Mouse (Mus musculus): Measurements from ENCODE around the gene Idh2.
"Not testable (repeated sequence)": the region's sequence is repeated elsewhere in the genome, so short reads cannot be mapped to it uniquely, and the experiment has no call there.

Idh2 gene

DNA sequence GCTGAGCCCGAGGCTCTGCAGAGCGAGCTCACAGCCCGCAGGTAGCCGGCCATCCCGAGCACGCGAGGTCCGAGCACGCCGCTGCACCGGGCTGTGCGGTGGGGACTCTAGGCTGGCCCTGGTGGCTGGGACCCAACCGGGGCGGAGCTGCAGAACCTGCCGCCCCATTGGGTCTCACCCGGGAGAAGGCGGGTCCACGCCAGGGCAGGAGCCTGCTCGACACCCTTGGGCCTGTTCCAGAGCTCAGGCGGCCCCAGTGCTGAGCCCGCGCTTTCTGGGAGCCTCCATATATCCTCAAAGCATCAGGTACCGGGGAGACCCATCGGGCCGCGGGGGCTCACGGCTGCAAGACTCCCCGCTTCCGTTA lies at the start of gene Idh2:
Gene Idh2 (minus strand): TSS at position 169 of the 367 bp plus-strand sequence.
- in situ Hi-C loops (cut with MboI, MseI) = no loop called here

DNA sequence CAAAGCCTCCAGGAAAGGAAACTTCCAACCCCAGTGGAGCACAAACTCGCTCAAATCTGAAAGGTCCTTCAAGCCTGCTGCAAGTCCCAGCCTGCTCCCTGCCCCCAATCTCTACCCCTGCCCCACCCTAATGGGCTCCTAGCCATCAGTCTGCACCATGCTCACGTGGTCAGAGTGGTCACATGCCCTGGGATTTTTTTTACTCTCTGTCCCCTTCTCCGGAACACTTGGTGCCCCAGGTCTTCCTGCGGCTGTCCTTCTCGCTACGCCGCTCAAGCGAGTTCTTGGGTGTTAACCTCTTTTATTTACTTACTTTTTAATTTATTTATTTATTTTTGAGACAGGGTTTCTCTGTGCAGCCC lies 45.7 kb upstream of the Idh2 start:
- in situ Hi-C loops (cut with MboI, MseI) = loop anchor here (5.0 kb wide), 1 partner anchor 56 kb away; no protein-coding TSS in a partner anchor

DNA sequence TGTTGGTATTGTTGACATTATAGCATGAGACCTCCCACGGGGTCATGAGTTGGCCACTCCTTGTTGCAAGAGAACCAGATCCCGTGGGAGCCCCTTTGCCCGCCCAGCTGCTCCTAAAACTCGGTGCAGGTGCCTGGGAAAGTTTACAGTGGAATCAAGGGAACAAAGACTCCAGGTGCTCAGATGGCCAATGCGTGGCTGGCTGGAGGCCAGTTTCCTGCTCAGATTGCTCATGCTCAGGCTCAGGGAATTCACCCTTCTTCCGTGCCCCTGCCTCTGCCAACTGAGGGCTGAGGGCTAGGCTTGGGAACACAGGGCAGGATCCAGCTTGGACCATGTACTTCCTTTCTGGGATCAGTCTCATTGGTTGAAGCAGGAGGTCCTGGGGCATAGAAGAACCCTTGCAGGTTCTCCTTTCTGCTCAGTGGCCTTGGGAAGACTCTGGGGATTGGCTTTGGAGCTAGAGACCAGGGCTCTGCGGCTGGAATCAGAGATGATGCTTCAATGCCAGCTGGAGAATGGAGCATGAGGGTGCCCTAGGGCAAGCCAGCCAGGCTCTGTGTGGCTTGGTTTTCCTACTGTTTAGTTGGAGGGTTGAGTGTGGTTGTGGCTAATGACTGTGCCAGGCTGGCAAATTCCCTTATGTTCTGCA lies 45.2 kb upstream of the Idh2 start:
- in situ Hi-C loops (cut with MboI, MseI) = loop anchor here (5.0 kb wide), 1 partner anchor 57 kb away; no protein-coding TSS in a partner anchor

DNA sequence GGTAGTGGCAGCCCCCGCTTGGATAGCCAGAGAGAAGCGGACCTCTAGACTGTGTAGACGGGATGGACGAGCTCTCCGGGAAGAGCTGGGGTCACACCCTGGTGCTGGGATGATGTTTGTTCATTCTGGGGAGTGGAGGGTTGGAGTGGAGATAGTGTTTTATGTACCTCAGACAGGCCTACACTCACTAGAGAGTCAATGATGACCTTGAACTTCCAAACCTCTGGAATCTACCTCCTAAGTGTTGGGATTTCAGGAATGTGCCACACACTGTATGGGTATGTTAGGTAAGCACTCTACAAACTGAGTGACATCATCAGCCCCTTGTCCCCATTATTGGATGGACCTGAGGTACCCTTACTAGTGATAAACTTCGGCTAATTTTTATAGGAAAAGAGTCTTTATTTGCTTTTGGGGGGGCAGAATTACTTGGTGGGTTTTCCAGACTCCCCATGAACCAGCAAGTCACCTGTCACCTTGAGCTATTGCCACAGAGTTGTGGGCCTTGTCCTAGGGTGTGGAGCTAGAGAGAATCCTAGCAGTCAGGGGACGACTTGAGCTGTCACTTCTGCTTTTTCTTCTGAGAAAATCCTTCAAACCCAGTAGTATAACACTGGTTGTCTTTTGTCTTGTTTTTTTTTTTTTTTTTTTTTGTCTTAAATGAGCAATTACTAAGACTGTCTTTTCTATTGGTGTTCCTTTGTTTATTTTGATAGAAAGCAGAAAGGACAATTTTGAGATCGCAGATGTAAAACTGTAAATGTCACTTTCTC lies 43.5 kb upstream of the Idh2 start:
- in situ Hi-C loops (cut with MboI, MseI) = no loop called here

DNA sequence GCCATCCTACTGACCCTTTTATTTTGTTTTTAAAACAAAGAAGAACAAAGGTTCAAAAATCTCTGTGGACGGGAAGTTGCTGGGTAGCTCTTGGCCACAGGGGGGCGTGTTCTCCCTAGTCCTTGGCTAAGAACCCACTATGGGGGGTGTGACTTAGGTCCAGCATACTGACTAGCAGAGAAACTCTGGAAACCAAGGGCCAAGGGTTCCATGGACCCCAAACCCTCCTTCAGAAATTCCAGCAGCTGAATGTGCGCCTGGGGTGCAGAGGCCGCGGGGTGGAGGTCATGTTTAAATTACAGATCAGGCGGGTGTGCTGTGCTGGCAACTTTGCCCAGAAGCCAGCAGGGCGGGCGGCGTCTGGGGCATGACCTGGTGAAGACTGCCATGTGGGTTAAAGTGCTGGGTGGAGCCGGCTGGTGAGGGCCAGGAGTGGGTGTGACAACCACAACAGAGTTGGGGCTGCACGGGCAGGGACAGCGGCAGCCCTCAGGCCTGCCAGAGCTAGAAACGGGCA lies 41.6 kb upstream of the Idh2 start:
- in situ Hi-C loops (cut with MboI, MseI) = no loop called here

DNA sequence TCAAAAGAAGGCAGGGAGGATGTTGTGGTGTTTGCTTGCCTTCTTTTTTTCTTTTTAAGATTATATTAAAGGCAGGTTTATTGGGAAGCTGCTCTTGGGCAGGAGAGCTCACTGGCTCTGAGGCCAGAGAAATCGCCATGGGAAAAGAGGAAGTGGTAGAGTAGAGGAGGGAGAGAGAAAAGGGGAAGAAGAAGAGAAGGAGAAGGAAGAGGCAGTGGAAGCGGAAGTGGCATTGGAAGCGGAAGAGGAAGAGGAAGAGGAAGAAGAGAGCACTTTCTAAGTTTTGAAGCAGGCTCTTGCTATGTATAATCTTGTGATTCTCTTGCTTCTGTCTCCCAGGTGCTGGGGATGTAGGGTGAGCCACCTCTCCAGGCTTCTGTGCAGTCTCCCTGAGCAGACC lies 39.5 kb upstream of the Idh2 start:
- in situ Hi-C loops (cut with MboI, MseI) = no loop called here

DNA sequence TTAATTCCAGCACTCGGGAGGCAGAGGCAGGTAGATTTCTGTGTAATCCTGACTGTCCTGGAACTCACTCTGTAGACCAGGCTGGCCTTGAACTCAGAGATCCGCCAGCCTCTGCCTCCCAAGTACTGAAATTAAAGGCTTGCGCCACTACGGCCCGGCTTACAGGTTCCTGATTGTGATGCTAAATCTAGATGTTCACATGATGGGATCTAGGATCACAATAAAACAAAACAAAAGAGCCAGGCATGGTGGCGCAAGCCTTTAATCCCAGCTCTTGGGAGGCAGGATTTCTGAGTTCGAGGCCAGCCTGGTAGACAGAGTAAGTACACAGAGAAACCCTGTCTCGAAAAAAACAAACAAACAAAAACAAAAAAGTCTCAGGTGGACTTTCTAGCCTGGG lies 37.6 kb upstream of the Idh2 start:
- in situ Hi-C loops (cut with MboI, MseI) = no loop called here

DNA sequence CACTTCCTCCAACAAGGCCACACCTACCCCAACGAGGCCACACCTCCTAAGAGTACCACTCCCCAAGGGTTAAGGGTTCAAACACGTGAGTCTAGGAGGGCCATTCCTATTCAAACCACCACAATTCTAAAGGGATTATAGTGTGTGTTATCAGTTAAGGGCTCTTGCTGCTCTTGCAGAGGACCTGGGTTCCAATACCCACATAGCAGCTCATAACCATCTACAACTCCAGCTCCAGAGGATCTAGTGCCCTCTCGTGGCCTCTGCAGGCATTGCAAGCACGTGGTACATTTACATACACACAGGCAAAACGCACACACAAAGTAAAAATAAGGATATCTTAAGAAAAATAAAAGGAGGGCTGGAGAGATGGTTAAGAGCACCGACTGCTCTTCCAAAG lies 37.0 kb upstream of the Idh2 start:
- in situ Hi-C loops (cut with MboI, MseI) = no loop called here

DNA sequence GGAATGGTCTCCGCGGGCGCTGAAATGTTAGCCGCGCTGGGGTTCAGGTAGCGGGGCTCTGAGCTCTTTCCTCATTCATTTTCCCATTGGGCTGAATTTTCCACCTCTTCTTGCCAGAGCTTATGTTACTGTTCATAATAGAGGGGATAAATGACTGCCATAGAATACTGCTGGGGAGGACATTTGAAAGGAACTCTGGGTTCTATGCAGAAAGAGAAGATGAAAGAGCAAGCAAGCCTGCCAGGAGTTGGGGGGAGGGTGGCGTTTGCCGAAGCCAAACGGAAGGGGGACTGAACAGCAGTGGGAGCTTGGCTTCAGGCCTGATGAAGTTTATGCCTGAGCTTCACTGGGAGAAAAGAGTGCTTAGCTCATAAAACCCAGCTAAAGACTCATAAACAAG lies 34.2 kb upstream of the Idh2 start:
- in situ Hi-C loops (cut with MboI, MseI) = no loop called here

DNA sequence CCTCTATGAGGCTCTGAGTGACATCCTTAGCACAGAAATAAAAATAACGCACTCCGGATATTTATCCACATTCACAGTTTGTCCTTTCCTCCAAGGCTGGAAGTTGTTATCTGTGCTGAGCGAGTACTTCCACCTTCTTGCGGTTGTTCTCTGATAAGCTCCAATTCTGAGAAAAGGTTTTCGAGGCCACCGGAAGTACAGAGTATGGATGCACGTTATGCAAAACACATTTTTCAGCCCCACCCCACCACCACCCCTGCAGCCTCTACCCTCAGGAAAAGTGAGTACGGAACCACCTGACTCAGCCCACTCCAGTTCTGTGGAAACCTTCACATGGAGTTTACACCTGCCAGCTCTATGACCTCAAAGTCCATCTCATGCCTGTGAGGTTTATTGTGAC lies 30.9 kb upstream of the Idh2 start:
- in situ Hi-C loops (cut with MboI, MseI) = no loop called here

DNA sequence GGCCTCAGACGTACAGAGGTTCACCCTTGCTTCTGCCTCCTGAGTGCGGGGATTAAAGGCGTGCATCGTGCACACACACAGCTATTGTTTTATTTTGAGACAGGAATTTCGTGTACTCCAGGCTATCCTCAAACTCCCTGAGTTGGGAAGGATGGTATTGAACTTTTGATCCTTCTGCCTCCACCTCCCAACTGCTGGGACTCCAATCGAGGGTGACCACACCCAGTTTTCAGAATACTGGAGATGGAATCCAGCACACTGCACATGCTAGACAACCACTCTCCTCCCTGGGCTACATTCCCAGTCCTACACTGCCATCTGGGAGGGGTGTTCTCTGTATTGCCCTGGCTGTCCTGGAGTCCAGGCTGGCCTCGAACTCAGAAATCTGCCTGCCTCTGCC lies 29.5 kb upstream of the Idh2 start:
- in situ Hi-C loops (cut with MboI, MseI) = no loop called here

DNA sequence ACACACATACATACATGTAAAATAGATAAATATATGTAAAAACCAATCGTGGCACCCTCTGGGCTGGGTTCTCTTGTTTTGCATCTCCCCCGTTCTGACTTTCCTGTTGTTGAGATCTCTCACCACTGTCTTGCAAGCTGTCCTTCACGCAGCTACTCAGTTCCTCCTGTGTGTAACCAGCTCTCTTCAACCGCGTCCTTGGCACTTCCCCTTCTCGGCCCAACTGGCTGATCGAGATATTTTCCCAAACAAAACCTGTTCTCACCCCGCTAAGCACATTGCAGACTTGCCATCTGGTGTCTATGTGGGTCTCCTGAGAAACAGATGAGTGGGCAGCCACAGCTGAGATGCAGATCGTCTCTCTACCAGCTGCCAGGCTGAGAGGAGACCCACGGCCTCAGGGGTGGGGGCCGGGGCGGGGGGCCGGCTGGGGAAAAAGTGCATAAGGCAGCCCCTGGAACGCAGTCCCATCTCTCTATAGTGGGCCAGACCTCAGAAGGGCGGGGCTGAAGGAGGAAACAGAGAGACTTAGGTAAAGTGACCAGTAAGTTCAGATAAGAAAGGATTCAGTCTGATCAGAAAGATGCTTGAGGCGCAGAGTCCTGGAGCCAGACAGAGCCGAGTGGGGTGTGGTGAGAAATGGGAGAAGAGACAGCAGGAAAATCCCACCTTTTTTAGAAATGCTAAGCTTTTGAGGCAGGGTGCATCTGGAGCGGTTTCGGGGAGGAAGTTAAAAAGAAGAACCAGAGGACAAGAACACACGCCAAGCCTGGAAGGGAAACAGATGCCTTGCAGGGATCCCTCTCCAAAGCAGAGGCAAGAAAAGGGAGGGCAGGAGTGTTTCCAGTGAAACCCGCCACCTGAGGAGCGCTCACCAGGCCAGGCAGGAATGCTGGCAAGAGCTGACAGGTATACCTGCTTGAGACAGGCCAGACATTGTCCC lies 28.4 kb upstream of the Idh2 start:
- in situ Hi-C loops (cut with MboI, MseI) = no loop called here

DNA sequence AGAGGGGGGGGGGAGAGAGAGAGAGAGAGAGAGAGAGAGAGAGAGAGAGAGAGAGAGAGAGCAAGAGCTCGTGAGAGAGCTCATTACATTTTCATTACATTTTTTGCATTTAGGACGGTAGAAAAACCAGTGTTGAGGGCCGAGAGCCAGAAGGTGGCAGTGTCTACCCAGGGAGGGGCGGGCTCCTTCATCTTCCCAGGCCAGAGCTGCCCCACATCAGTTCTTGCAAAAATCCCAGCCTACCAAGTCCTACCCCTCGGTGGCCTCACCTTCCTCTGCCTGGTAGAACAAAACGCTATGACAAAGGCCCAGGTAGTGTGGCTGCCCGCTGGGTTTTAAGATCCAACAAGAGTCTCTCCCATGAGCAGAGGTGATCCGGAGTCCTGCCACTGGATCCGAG lies 25.6 kb upstream of the Idh2 start:
- in situ Hi-C loops (cut with MboI, MseI) = no loop called here

DNA sequence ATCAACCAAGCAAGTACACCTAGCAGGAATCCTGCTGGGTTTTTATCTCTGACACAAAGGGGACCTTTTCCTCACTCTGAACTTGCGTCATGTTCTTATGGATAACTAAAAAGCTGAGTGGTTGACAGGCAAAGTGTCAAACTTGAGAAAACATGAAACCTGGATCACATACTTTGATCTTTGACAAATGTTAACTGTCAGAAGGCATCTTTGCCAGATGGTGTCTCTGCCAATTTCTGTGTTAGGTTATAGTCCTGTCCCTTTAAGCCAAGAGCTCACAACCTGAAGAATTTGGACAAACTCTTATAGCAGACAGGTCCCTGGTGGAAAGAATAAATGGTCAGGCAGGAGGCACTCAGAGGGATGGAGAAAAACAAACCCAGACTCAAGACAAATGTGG lies 23.2 kb upstream of the Idh2 start:
- in situ Hi-C loops (cut with MboI, MseI) = no loop called here

DNA sequence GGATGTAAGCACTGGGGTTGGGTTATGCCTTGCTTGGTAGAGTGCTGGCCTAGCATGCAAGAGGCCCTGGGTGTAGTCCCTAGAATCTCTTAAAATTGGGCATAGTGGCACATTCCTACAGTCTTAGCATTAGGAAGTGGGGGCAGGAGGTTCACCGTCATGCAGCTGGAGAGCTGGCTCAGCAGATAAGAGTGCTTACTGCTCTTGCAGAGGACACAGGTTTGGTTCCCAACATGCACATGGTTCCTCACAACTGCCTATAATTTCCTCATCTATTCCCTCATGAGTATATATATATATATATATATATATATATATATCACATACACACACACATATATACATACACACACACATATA lies 20.0 kb upstream of the Idh2 start:
- in situ Hi-C loops (cut with MboI, MseI) = no loop called here

DNA sequence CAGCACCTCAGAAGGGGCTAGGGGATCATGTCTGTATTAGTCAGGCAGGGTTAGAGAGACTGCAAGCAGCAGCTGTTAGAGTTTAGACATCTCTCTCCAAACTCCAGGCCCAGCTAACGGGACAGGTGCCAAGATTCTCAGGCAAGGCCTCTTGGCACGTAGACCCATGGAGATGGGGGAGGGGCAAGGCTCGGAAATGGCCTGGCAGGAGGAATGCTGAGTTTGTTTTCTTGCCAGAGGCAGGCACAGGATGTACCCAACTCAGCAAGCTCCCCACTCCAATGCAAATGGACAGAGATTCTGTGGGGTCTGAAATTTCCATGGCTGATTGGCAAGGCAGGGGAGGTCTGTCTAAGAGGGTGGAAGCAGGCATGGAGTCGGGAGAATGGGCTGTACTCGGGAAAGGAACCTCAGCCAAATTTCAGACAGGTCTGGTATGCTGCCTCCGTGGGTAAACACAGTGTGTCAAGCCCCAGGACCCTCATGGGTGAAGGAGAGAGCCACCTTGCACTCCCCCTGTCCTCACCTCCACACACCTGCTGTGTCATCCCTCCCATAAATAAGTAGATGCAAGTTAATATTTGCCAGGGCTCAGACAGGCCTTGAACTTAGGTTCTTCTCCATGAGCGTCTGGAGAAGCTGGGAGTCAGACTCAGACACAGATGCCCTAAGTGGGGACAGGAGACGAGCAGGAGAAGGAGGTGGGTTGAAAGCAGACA lies 19.4 kb upstream of the Idh2 start:
- in situ Hi-C loops (cut with MboI, MseI) = no loop called here

DNA sequence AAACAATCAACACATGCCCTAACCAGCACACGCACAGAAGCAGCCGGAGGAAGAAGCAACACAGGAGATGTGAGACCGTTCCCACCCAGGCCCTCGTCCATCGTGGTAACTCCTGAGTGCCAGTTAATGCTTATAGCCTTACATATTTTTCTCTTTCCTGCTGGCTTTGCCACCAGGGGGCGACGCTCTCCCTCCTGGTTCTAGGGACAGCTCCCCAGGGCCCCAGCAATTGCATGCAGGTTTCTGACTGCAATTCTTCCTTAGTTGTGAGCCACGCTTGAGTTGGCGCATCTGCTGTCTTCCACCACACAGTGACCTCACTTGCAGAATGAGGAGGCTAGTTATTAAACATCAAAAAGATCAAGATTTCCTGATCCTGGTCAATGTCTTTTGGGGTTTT lies 17.3 kb upstream of the Idh2 start:
- in situ Hi-C loops (cut with MboI, MseI) = no loop called here

DNA sequence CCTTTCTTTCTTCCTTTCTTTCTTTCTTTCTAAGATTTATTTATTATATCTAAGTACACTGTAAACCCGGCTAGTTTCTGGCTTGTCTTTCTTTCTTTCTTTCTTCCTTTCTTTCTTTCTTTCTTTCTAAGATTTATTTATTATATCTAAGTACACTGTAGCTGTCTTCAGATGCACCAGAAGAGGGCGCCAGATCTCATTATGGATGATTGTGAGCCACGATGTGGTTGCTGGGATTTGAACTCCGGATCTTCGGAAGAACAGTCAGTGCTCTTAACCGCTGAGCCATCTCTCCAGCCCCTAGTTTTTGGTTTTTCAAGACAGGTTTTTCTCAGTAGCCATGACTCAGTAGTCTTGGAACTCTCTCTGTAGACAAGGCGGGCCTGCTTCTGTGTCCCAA lies 16.1 kb upstream of the Idh2 start:
- in situ Hi-C loops (cut with MboI, MseI) = not testable (repeated sequence)

DNA sequence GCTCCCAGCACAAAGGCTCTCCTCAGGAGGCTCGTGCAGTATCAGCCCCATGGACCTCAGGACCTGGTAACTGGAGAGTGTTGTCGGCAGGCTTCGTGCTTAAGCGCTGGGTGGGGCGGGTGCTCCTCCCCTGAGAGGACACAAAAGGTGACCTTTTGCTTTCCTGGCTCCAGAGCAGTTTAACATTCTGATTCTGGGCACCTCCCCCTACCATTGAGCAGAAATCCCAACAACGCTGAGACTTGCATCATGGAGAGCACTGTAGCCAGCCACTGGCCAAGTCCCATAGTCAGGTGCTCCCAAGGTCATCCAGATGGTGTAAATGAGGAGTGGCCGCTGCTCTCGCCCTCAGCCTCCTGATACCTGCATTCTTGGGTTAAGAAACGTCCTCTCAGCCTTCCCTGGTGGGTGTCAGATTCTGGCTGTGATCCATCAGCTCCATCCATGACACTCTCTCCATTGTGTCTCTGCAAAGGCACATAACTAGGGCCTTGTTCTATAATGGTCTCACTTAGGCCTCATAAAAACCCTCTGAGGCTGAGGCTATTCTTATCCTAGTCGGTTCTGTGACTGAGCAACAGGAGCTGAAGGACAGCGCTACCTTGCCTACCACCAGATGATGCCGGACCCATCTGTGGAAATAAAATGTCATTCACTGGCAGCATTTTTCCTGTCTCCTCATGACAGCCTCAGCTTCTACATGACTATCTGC lies 15.3 kb upstream of the Idh2 start:
- in situ Hi-C loops (cut with MboI, MseI) = no loop called here

DNA sequence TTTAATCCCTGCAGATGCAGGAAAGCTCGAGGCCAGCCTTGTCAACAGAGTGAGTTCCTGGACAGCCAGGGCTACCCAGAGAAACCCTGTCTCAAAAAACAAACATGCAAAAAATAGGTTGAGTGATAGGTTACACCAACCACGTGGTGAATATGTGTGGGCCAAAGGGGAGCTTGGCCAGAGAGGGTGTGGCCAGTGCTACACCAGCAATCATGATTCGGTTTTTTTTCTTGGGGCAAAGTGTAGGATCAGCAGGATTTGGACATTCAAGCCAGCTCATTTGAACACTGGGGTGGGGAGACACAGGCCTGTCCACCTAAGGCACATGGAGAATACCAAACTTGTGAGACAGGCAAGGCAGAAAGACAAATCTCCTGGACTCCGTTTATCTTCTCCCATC lies 14.1 kb upstream of the Idh2 start:
- in situ Hi-C loops (cut with MboI, MseI) = no loop called here

DNA sequence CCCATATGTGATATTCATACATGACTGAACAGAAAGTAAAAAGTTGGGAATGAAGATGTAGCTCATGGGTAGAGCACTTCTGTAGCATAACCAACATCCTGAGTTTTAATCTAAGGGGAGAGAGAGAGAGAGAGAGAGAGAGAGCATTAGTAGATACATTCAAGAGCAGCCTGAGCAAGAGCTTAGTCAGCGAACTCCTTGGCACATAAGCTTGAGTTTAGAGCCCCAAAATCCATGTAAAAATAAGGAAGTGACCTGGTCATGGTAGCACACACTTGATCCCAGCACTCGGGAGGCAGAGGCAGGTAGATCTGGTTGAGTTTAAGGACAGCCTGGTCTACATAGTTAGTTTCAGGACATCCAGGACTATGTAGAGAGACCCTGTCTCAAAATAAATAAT lies 8.5 kb upstream of the Idh2 start:
- in situ Hi-C loops (cut with MboI, MseI) = no loop called here
